Mouse (Mus musculus) forebrain, embryonic 11.5 days (tissue): ENCODE data around the gene Nfkb1. TPM values are rescaled to one million over a fixed set of nuclear protein-coding genes. Genes with fewer than 3 reads are reported as not detected.
A peak's percentile ranks its signal among the peaks of the same experiment; 100 is the strongest.

Experiments used
- ATAC-seq: fragments of 200-750 bp; cut with Nextera tagmentation; replicated peaks from 2 replicates; pipeline ENCODE4 v1.8.0; 2017; ENCODE audit warnings: moderate TSS enrichment; ENCODE audit not compliant: low FRiP score
- DNase-seq: peaks from one replicate; pipeline ENCODE4 v3.0.0-alpha.2; 2017; ENCODE audit warnings: low spot score
- H3K27ac ChIP-seq: fragments of 300-500 bp; sonication (generic); 2 replicates; pipeline ENCODE4 v1.5.1; 2014; ENCODE audit warnings: low read depth, low read length
- H3K27me3 ChIP-seq: fragments of 300-500 bp; sonication (generic); 2 replicates; pipeline ENCODE4 v1.6.1; 2014; ENCODE audit warnings: mild to moderate bottlenecking, low read length, mixed read lengths; ENCODE audit not compliant: control insufficient read depth, insufficient read depth
- H3K36me3 ChIP-seq: fragments of 300-500 bp; sonication (generic); 2 replicates; pipeline ENCODE4 v1.6.1; 2014; ENCODE audit warnings: mild to moderate bottlenecking, low read length, moderate library complexity, mixed read lengths; ENCODE audit not compliant: control insufficient read depth, insufficient read depth
- H3K4me1 ChIP-seq: fragments of 300-500 bp; sonication (generic); replicated peaks from 2 replicates; pipeline ENCODE4 v1.6.1; 2014; ENCODE audit warnings: low read length, mixed read lengths; ENCODE audit not compliant: control insufficient read depth, insufficient read depth
- H3K4me2 ChIP-seq: fragments of 300-500 bp; sonication (generic); 2 replicates; pipeline ENCODE4 v1.6.1; 2014; ENCODE audit warnings: low read depth, mild to moderate bottlenecking, low read length, moderate library complexity, mixed read lengths; ENCODE audit not compliant: severe bottlenecking
- H3K4me3 ChIP-seq: fragments of 300-500 bp; sonication (generic); 2 replicates; pipeline ENCODE4 v1.5.1; 2014; ENCODE audit warnings: low read depth, low read length
- H3K9ac ChIP-seq: fragments of 300-500 bp; sonication (generic); 2 replicates; pipeline ENCODE4 v1.6.1; 2014; ENCODE audit warnings: low read length
- H3K9me3 ChIP-seq: fragments of 300-500 bp; sonication (generic); 2 replicates; pipeline ENCODE4 v1.6.1; 2016; ENCODE audit warnings: low read length, mixed read lengths; ENCODE audit not compliant: control insufficient read depth
- WGBS: fragments of 180-500 bp; shearing (Covaris S2); extraction: QIAGEN DNeasy Blood & Tissue Kit; methylation state at CpG from one replicate; pipeline ENCODE4 v1.1.7; 2014; 5-methylcytosine and 5-hydroxymethylcytosine counted together
- polyA plus RNA-seq: library from polyadenylated mRNA; unstranded; fragments of >200 nt; fragmentation: Nextera tagmentation; extraction: Ambion mirVana; gene quantifications from 2 replicates; pipeline ENCODE4 v1.2.1, GENCODE M21; 2014

Nfkb1 gene
- polyA plus RNA-seq, 1 experiment from 2014 or later: 14.5 TPM

GRCm38 (mm10) chr3:135690568-135691190 lies 668 bp downstream of the Nfkb1 start:
- Histone ChIP-seq H3K4me2 (peak overlapping the region; percentile 86), H3K36me3 (peaks cover 2% of the 10 kb centered on the region; the same call in 1 of the 2 replicates), H3K27ac (peak overlapping the region; percentile 77), H3K9ac (peak overlapping the region; percentile 95), H3K9me3 (no peaks in the 10 kb centered on the region), H3K4me3 (peak overlapping the region; percentile 79), H3K4me1 (no peaks in the 10 kb centered on the region; the same call in 1 of the 2 replicates), H3K27me3 (no peaks in the 10 kb centered on the region)
- peak; percentile 78 for DNase-seq
- under 1% methylated on average over 39 of the region's 47 CpGs for WGBS
- peak; percentile 73 for ATAC-seq

DNA sequence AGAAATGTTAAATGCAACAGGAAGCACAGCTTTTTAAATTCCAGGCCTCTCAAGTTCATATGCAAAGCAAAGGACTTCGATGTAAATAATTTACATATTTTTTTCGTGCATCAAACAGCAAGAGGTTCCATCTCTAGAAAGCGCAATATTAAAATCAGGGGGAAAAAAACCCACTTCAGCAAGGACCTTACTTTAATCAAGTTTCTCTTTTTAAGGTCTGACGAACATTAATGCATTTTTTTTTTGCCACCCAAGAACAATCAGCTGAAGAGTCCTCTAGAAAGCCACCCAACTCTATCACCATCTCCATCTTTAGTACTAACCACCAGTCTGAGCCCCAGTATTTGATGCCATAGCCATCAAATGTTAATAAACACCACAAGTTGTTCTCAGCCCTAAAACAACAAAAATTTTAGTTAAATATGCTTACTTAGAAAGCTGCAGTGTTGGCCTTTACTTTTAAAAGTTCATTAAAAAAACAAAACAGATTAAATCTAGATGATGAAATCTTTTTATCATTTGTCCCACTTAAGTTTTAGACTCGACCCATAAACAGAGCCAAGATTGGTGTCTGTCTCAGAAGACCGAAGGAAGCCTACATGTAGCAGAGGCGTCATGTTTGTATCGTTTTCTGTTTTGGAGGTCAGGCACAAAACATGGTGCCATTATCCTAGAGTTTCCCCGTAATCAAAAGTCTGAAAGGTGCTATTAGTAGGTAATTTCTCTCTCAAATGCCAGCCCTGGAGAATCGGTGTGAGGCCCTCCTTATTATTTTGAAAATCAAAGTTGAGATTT lies 1.4 kb downstream of the Nfkb1 start:
- no peak for ATAC-seq
- Histone ChIP-seq H3K4me1 (no peaks in the 10 kb centered on the region; the same call in 1 of the 2 replicates), H3K27me3 (no peaks in the 10 kb centered on the region), H3K27ac (no peak overlapping the region), H3K36me3 (peaks cover 2% of the 10 kb centered on the region; the same call in 1 of the 2 replicates), H3K4me3 (peak overlapping the region; percentile 79), H3K4me2 (peak overlapping the region; percentile 86), H3K9me3 (no peaks in the 10 kb centered on the region), H3K9ac (peak overlapping the region; percentile 95)
- 64% methylated on average over 10 of the region's 10 CpGs for WGBS
- no peak for DNase-seq

- ATAC-seq: no peak
- no peak overlapping the region for H3K4me3 ChIP-seq
- peaks cover 2% of the 10 kb centered on the region; the same call in 1 of the 2 replicates for H3K36me3 ChIP-seq
- H3K27ac ChIP-seq: no peak overlapping the region
- no peak for DNase-seq
- H3K4me2 ChIP-seq: no peak overlapping the region
- no peak overlapping the region for H3K9ac ChIP-seq
- no peaks in the 10 kb centered on the region for H3K27me3 ChIP-seq
- H3K4me1 ChIP-seq: no peaks in the 10 kb centered on the region; the same call in 1 of the 2 replicates
- H3K9me3 ChIP-seq: no peaks in the 10 kb centered on the region
- 84% methylated on average over 11 of the region's 11 CpGs for WGBS
These were observed 2.2 kb downstream of the Nfkb1 start for GRCm38 (mm10) chr3:135688970-135689772.

DNA sequence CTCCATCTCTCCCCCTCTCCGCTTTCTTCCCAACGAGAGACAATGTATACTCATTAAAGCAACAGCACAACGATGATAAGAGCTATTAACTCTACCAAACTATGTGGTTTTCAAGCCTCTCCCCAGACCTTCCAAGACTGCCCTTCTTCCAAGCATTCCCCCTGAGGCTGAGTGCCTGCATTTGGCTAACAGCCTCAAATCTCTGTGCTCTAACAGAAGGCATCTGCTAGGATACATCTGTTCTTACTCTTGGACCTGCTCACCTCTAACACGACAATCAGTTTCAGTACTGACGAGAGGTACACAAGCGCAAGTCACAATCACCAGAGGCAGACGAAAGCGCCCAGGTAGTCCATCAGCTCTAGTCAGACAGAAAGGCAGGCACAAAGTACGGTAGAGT lies 3.4 kb downstream of the Nfkb1 start:
- DNase-seq: no peak
- H3K9ac ChIP-seq: no peak overlapping the region
- H3K4me1 ChIP-seq: no peaks in the 10 kb centered on the region; the same call in 1 of the 2 replicates
- ATAC-seq: no peak
- 70% methylated on average over 9 of the region's 9 CpGs for WGBS
- H3K4me3 ChIP-seq: no peak overlapping the region
- H3K27ac ChIP-seq: no peak overlapping the region
- H3K36me3 ChIP-seq: peaks cover 2% of the 10 kb centered on the region; the same call in 1 of the 2 replicates
- H3K27me3 ChIP-seq: no peaks in the 10 kb centered on the region
- H3K4me2 ChIP-seq: no peak overlapping the region
- H3K9me3 ChIP-seq: no peaks in the 10 kb centered on the region

DNA sequence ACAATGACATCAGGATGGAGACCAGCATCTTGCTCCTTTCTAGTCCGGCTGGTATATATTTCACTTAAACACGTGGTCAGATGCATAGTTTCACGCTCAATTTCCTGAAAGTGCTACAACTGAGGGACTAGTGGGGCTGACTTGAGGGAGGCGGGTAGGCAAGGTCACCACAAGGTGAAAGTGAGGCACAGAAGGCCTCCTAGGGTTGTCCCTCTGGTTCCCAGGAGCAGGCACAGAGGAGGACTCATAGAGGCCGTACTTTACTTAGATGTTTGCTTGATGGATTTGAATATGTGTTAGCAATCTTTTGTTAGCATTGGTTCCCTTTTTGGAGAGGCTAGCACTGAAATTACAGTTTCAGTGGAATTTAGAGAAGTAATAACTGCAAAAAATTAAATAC lies 4.9 kb downstream of the Nfkb1 start:
- Histone ChIP-seq H3K4me2 (no peak overlapping the region), H3K9me3 (no peaks in the 10 kb centered on the region), H3K4me3 (no peak overlapping the region), H3K9ac (no peak overlapping the region), H3K4me1 (no peaks in the 10 kb centered on the region; the same call in 1 of the 2 replicates), H3K27ac (no peak overlapping the region), H3K36me3 (peaks cover 2% of the 10 kb centered on the region; the same call in 1 of the 2 replicates), H3K27me3 (no peaks in the 10 kb centered on the region)
- no peak for DNase-seq
- 72% methylated on average over 5 of the region's 5 CpGs for WGBS
- ATAC-seq: no peak

DNA sequence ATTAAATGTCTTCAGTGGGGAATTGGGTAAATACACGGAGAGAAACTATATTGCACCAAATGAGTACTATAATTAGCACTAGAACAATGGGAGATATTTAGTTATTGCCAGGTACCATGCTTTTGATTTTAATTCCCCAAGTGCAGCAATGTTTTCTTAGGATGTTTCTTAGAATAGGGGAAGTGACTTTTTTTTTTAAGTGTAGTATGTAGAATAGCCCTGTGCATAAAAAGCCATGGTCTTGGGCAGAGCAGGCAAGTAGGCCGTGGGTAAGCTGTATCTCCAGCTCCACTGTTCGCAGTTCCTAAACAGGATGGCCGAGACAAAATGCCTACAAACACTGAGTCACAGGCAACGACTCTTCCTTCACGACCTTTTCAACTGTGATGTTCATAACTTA lies 8.1 kb downstream of the Nfkb1 start:
- no peaks in the 10 kb centered on the region for H3K9me3 ChIP-seq
- H3K9ac ChIP-seq: no peak overlapping the region
- H3K4me3 ChIP-seq: no peak overlapping the region
- H3K4me2 ChIP-seq: no peak overlapping the region
- peaks cover 1% of the 10 kb centered on the region; the same call in 1 of the 2 replicates for H3K36me3 ChIP-seq
- H3K4me1 ChIP-seq: no peaks in the 10 kb centered on the region
- no peak for DNase-seq
- no peaks in the 10 kb centered on the region for H3K27me3 ChIP-seq
- 78% methylated on average over 6 of the region's 6 CpGs for WGBS
- ATAC-seq: no peak
- H3K27ac ChIP-seq: no peak overlapping the region

DNA sequence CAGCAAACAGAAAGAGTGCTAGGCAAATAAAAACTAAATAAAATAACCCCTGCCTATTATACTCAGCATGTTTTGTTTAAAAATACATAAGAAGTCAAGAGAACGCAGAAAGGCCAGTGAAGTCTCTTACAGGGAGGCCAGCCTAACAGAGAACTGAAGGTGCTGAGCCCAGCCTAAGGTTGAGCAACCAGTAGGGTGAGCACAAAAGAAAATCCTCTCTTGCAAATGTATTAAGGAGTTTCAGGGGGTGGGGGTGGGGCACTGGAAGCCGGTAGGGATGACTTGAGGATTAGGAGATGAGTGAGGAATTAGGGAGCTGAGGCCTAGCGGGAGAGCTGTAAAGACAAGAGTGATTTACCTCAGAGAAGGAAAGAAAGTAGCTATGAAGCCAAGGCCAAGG lies 9.1 kb downstream of the Nfkb1 start:
- Histone ChIP-seq H3K4me2 (no peak overlapping the region), H3K36me3 (no peaks in the 10 kb centered on the region), H3K9ac (no peak overlapping the region), H3K4me3 (no peak overlapping the region), H3K27ac (no peak overlapping the region), H3K4me1 (no peaks in the 10 kb centered on the region), H3K27me3 (no peaks in the 10 kb centered on the region), H3K9me3 (no peaks in the 10 kb centered on the region)
- WGBS: 17% methylated on average over 3 of the region's 3 CpGs
- no peak for DNase-seq
- ATAC-seq: no peak

GRCm38 (mm10) chr3:135681272-135681783 lies 10.0 kb downstream of the Nfkb1 start:
- 73% methylated on average over 8 of the region's 8 CpGs for WGBS
- H3K9ac ChIP-seq: no peak overlapping the region
- H3K36me3 ChIP-seq: no peaks in the 10 kb centered on the region
- H3K27me3 ChIP-seq: no peaks in the 10 kb centered on the region
- H3K4me1 ChIP-seq: no peaks in the 10 kb centered on the region
- no peak overlapping the region for H3K4me3 ChIP-seq
- H3K4me2 ChIP-seq: no peak overlapping the region
- no peaks in the 10 kb centered on the region for H3K9me3 ChIP-seq
- H3K27ac ChIP-seq: no peak overlapping the region
- ATAC-seq (no peak), DNase-seq (no peak)
